Mouse (Mus musculus) ES-E14 (cell line): ENCODE results near the gene Tmed8.

Experiments used
- CHD2 ChIP-seq: IDR thresholded peaks from 2 replicates; pipeline ENCODE4 v1.6.1; 2014; ENCODE audit warnings: mild to moderate bottlenecking, low read depth, low read length, inconsistent platforms
- ZNF384 ChIP-seq: IDR thresholded peaks from 2 replicates; pipeline ENCODE4 v1.6.1; 2012; ENCODE audit warnings: low read depth, low read length, inconsistent platforms

DNA sequence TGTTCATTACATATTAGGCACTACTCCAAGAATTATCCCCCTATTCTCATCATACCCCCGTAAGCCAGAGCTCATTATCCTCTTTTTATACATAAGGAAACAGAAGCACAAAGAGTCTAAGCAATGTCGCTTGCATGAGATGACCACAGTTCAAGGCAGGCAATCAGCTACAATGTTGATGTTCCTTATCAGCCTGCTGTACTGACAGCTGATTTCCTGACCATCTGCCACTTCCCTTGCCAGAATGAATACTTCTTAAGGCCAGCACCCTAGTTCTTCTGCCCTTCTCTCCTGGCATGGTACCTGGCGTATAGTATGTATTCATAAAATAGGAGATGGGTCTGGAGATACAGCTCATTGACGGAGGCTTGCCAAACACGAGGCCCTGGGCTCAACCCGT is 68.0 kb downstream of the Tmed8 start:
- TF ChIP-seq ZNF384 = no peak
- no peak for TF ChIP-seq CHD2
